Mouse (Mus musculus) macrophage (primary cell): ENCODE measurements around the gene Ogg1. TPM values are rescaled to one million over a fixed set of nuclear protein-coding genes. Genes with fewer than 3 reads are reported as not detected.
"Not testable (repeated sequence)": the region's sequence is repeated elsewhere in the genome, so short reads cannot be mapped to it uniquely, and the experiment has no call there.

ENCODE experiments used
- H3K27ac ChIP-seq: fragments of 350-480 bp; formaldehyde crosslinking; 2 replicates; pipeline ENCODE4 v1.9.0; 2021
- H3K36me3 ChIP-seq: fragments of 350-480 bp; formaldehyde crosslinking; 2 replicates; pipeline ENCODE4 v1.9.0; 2021; ENCODE audit errors: inconsistent target
- H3K4me3 ChIP-seq: fragments of 350-480 bp; formaldehyde crosslinking; 2 replicates; pipeline ENCODE4 v1.9.0; 2021; ENCODE audit errors: inconsistent target
- H3K79me2 ChIP-seq: fragments of 350-480 bp; formaldehyde crosslinking; 2 replicates; pipeline ENCODE4 v1.9.0; 2021; ENCODE audit errors: inconsistent target
- WGBS: methylation state at CpG from one replicate; pipeline ENCODE4 v1.1.7; 2026; ENCODE audit warnings: inconsistent platforms; ENCODE audit not compliant: missing documents; 5-methylcytosine and 5-hydroxymethylcytosine counted together
- polyA plus RNA-seq: library from polyadenylated mRNA; stranded (reverse); fragments of 250-400 nt; gene quantifications from 3 replicates; pipeline ENCODE4 v1.2.4, GENCODE M21; 2018; ENCODE audit warnings: inconsistent platforms

Ogg1 gene
- polyA plus RNA-seq, 1 experiment from 2014 or later = 5.2 TPM

- Histone ChIP-seq H3K4me3 (peak overlapping the region; percentile 70), H3K79me2 (peaks cover 37% of the 10 kb centered on the region), H3K27ac (peak overlapping the region; percentile 97), H3K36me3 (peaks cover 10% of the 10 kb centered on the region; the same call in 1 of the 2 replicates)
- under 1% methylated on average over 49 of the region's 50 CpGs for WGBS
Observed at GRCm38 (mm10) chr6:113306322-113306985, 20.3 kb upstream of the Ogg1 start.

- WGBS = 0% methylated on average over 32 of the region's 32 CpGs
- Histone ChIP-seq H3K79me2 (peaks cover 43% of the 10 kb centered on the region), H3K36me3 (peaks cover 15% of the 10 kb centered on the region), H3K27ac (peak within 1 kb of the TSS; percentile 97), H3K4me3 (peak within 1 kb of the TSS; percentile 70)
Observed at GRCm38 (mm10) chr6:113306986-113307349, 19.8 kb upstream of the Ogg1 start, which contains the start of gene Brpf1. Brpf1 (plus strand) TSS chr6:113307137.

DNA sequence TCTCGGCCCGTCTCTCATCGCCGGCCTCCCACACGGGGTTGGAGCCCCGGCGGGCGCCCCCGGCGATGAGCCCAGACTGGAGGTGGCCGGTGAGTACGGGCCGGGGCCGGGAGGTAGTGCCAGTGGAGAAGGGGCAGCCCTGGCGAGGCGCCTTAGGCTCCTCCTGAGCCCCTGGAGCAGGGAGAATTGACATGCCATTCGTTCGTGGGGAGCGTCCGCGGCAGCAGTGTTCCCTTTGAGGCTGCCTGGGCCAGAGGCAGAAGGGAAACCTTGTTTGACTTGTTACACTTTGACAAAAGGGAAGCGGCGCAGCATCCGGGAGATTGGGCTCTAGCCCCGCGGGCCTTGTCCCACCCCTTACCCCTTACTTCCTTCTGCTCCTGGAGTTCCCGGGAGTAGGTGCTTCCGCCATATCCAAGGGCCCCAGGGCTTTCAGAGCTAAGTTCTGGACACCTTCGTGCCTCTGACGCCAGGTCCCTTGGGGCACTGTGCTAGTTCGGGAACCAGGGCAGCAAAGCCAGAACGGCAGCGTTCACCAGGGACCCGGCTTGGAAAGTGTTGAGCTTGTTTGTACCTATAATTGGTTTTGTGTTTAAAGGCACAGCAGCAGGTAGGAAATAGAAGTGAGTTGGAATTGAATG is 19.2 kb upstream of the Ogg1 start:
- Histone ChIP-seq H3K79me2 (peaks cover 49% of the 10 kb centered on the region), H3K36me3 (peaks cover 21% of the 10 kb centered on the region), H3K4me3 (peak overlapping the region; percentile 70), H3K27ac (peak overlapping the region; percentile 97)
- under 1% methylated on average over 34 of the region's 34 CpGs for WGBS

- Histone ChIP-seq H3K27ac (peak overlapping the region; percentile 97), H3K4me3 (peak overlapping the region; percentile 70), H3K36me3 (peaks cover 24% of the 10 kb centered on the region), H3K79me2 (peaks cover 54% of the 10 kb centered on the region)
- 0% methylated on average over 5 of the region's 5 CpGs for WGBS
Observed at GRCm38 (mm10) chr6:113308141-113308540, 18.6 kb upstream of the Ogg1 start.

DNA sequence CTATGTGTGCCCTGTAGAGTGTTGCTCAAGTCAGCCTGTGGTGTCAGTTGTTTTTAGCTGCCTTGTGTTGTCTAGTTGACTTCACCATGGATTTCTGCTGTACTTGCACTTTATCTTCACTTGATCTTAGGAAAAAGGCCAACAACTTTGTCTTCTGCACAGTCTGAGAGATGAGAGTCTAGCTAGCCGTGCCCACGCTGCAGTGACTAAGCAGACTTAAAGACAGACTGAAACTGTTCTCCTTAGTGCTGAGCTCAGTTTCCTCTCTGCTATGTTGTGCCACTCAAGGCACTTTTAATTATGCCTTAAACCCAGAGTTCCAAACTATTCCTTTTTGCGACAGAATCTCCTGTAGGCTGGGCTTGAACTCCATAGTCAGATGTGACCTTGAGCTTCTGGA is 10.8 kb upstream of the Ogg1 start:
- 58% methylated on average over 3 of the region's 3 CpGs for WGBS
- Histone ChIP-seq H3K4me3 (no peak overlapping the region), H3K36me3 (peaks cover 87% of the 10 kb centered on the region), H3K27ac (peak overlapping the region; percentile 52), H3K79me2 (peaks cover 77% of the 10 kb centered on the region)

GRCm38 (mm10) chr6:113329396-113329795 is 2.6 kb downstream of the Ogg1 start:
- 91% methylated on average over 1 of the region's 1 CpGs for WGBS
- Histone ChIP-seq H3K79me2 (peaks cover 16% of the 10 kb centered on the region; the same call in 1 of the 2 replicates), H3K27ac (no peak overlapping the region), H3K4me3 (no peak overlapping the region), H3K36me3 (peaks cover 9% of the 10 kb centered on the region)

- Histone ChIP-seq H3K4me3 (no peak overlapping the region), H3K27ac (peak overlapping the region; percentile 21), H3K36me3 (peaks cover 14% of the 10 kb centered on the region), H3K79me2 (peaks cover 16% of the 10 kb centered on the region; the same call in 1 of the 2 replicates)
- WGBS = 0% methylated on average over 2 of the region's 2 CpGs
Observed at GRCm38 (mm10) chr6:113330547-113330946, 3.8 kb downstream of the Ogg1 start.

- H3K36me3 ChIP-seq = peaks cover 23% of the 10 kb centered on the region
- 93% methylated on average over 11 of the region's 11 CpGs for WGBS
- no peak overlapping the region for H3K4me3 ChIP-seq
- H3K27ac ChIP-seq = no peak overlapping the region
- peaks cover 16% of the 10 kb centered on the region; the same call in 1 of the 2 replicates for H3K79me2 ChIP-seq
Observed at GRCm38 (mm10) chr6:113331721-113332120, 4.9 kb downstream of the Ogg1 start.

DNA sequence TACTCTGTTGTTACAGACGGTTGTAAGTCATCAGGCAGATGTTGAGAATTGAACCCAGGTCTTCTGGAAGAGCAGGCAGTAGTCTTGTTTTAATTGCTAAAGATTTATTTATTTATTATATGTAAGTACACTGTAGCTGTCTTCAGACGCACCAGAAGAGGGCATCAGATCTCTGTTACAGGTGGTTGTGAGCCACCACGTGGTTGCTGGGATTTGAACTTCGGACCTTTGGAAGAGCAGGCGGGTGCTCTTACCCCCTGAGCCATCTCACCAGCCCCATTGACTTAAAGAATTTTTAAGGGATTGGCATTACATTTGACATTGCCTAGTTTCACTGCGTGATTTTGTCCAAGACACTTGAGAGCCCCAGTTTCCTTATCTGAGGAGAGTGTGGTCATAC is 6.0 kb downstream of the Ogg1 start:
- Histone ChIP-seq H3K36me3 (peaks cover 31% of the 10 kb centered on the region), H3K79me2 (peaks cover 16% of the 10 kb centered on the region; the same call in 1 of the 2 replicates)
- H3K27ac ChIP-seq, H3K4me3 ChIP-seq: not testable (repeated sequence)
- WGBS = 87% methylated on average over 6 of the region's 6 CpGs

- H3K27ac ChIP-seq = no peak overlapping the region
- 83% methylated on average over 14 of the region's 14 CpGs for WGBS
- H3K36me3 ChIP-seq = peaks cover 37% of the 10 kb centered on the region
- no peak overlapping the region for H3K4me3 ChIP-seq
- H3K79me2 ChIP-seq = peaks cover 13% of the 10 kb centered on the region; the same call in 1 of the 2 replicates
Observed at GRCm38 (mm10) chr6:113333137-113333950, 6.6 kb downstream of the Ogg1 start.

DNA sequence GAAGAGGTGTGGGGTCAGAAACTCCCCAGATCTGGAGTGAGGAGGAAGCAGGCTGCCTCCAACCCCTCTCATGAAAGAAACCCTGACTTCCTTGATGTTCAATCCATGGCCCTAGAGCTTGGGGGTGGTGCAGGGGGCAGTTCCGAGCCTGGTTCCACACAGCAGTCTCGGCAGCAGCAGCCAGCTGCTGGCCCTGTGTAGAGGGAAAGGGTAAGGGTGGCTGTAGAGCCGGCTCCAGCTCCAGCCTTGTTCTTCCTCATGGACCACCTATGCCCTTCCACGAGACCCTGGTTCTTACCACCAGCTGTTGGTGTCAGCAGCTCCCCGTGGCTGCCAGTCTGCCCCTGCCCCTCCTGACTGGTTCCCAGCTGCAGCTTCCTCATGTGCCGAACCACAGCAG is 7.4 kb downstream of the Ogg1 start:
- WGBS = 78% methylated on average over 6 of the region's 6 CpGs
- peaks cover 46% of the 10 kb centered on the region for H3K36me3 ChIP-seq
- no peak overlapping the region for H3K27ac ChIP-seq
- H3K4me3 ChIP-seq = no peak overlapping the region
- peaks cover 11% of the 10 kb centered on the region; the same call in 1 of the 2 replicates for H3K79me2 ChIP-seq

DNA sequence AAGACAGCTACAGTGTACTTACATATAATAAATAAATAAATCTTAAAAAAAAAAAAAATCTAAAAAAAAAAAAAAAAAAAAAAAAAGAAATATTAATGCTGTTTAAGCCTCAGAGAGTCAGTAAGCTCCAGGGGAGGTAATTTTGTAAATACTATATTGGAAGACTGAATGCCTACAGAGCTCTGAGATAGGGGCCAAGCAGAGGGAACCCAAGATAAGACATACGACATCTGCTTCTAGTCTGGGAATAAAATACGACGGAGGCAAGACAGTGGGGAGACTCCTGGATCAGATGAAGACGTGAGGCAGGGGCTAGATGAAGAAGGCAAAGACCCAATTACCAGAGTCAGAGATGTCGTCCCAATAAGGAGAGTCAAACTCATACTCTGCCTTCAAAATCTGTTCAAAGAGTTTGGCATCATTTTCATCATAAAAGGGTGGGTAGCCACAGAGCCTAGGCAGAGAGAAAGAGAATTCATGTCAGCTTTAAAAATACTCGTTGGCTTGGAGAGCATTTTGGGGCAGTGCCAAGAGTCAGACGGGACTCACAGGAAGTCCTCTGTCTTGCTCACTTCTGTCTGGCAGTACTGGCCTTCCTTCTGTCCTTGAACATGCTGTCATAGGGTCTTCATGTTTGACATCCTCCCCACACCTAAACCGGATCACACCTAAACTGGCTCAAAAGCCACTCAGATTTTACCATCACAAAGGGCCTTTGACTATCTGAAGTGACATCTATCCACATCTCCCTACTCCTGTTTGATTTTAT is 10.3 kb downstream of the Ogg1 start:
- Histone ChIP-seq H3K4me3 (no peak overlapping the region), H3K27ac (no peak overlapping the region), H3K79me2 (peaks cover 36% of the 10 kb centered on the region), H3K36me3 (peaks cover 59% of the 10 kb centered on the region)
- 59% methylated on average over 8 of the region's 8 CpGs for WGBS

DNA sequence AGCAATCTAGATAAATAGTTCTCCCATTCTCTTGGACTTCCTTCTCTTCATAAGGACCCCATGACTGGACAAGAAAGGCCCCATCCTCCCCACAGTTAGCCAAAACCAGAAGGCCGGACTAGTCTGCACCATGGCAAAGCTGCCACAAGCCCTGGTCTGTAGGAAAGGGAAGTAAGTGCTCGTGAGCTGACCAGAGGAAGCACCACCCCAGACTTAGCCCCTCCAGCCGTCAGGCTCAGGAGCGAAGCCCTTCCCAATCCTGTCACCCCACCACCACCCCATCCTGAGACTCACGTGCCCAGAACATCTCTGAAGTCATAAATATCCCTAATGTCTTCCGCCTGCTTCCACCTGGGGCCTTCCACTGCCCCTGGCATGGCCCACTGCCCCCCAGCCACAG is 14.8 kb downstream of the Ogg1 start:
- H3K36me3 ChIP-seq = peaks cover 36% of the 10 kb centered on the region
- H3K27ac ChIP-seq = peak overlapping the region; percentile 94
- WGBS = 2% methylated on average over 6 of the region's 6 CpGs
- peaks cover 53% of the 10 kb centered on the region for H3K79me2 ChIP-seq
- peak overlapping the region; percentile 95 for H3K4me3 ChIP-seq

DNA sequence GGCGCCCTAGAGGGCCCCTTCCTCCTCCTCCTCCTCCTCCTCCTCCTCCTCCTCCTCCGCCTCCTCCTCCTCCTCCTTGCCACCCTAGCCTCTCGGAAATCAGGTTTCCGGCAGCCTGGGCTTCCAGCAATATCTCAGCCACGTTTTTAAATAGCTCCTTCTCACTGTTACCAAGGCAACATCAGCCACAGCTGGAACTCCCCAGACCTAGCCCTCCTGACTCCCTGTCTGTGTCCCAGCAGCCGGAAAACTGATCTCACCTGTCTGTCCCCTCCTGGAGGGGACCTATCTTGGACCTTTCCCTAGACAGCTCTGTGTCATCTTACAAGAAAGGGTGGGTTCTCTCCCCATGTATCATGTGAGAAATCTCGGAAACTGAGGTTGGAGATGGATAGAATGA is 15.5 kb downstream of the Ogg1 start:
- 35% methylated on average over 4 of the region's 7 CpGs for WGBS
- peaks cover 33% of the 10 kb centered on the region for H3K36me3 ChIP-seq
- peak overlapping the region; percentile 95 for H3K4me3 ChIP-seq
- peak overlapping the region; percentile 94 for H3K27ac ChIP-seq
- peaks cover 53% of the 10 kb centered on the region for H3K79me2 ChIP-seq
